Mouse (Mus musculus): ENCODE measurements around the gene Synpo2. TPM values are rescaled to one million over a fixed set of nuclear protein-coding genes. Genes with fewer than 3 reads are reported as not detected.

The Synpo2 gene
- total RNA-seq, 2 experiments from 2014 or later, result 2.4 to 3.2 TPM

- DNase-seq (ENCODE audit: low spot score in 2 of 2), result no peak
- intact Hi-C loops (cut with DNase I), result no loop called here
Observed at GRCm38 (mm10) chr3:123111071-123111711, 124.8 kb downstream of the Synpo2 start.

GRCm38 (mm10) chr3:123107830-123108549 is 128.0 kb downstream of the Synpo2 start:
- intact Hi-C loops (cut with DNase I), result no loop called here
- DNase-seq (ENCODE audit: low spot score in 2 of 2), result no peak

GRCm38 (mm10) chr3:123104325-123104724 is 131.6 kb downstream of the Synpo2 start:
- intact Hi-C loops (cut with DNase I), result loop anchor here (5.0 kb wide), 2 partner anchors 53 to 122 kb away; partner anchors contain the start of gene Usp53
- no peak for DNase-seq (ENCODE audit: low spot score in 2 of 2)

- intact Hi-C loops (cut with DNase I), result loop anchor here (2.0 to 5.0 kb wide), 3 partner anchors 54 to 165 kb away; partner anchors contain the start of gene Usp53
- peak; percentile 68 to 76 for DNase-seq (ENCODE audit: low spot score in 2 of 2)
Observed at GRCm38 (mm10) chr3:123103151-123103860, 132.6 kb downstream of the Synpo2 start.

GRCm38 (mm10) chr3:123101761-123102160 is 134.2 kb downstream of the Synpo2 start:
- intact Hi-C loops (cut with DNase I), result loop anchor here (2.0 to 5.0 kb wide), 3 partner anchors 56 to 163 kb away; partner anchors contain the start of gene Usp53
- no peak for DNase-seq (ENCODE audit: low spot score in 2 of 2)

GRCm38 (mm10) chr3:123095111-123095510 is 140.8 kb downstream of the Synpo2 start:
- intact Hi-C loops (cut with DNase I), result no loop called here
- no peak for DNase-seq (ENCODE audit: low spot score in 2 of 2)

- intact Hi-C loops (cut with DNase I), result no loop called here
- DNase-seq (ENCODE audit: low spot score in 2 of 2), result no peak
Observed at GRCm38 (mm10) chr3:123093640-123094361, 142.1 kb downstream of the Synpo2 start.

- no peak for DNase-seq (ENCODE audit: low spot score in 2 of 2)
- intact Hi-C loops (cut with DNase I), result no loop called here
Observed at GRCm38 (mm10) chr3:123092913-123093639, 142.9 kb downstream of the Synpo2 start.

- intact Hi-C loops (cut with DNase I), result no loop called here
- DNase-seq (ENCODE audit: low spot score in 2 of 2), result no peak
Observed at GRCm38 (mm10) chr3:123092442-123092841, 143.5 kb downstream of the Synpo2 start.

GRCm38 (mm10) chr3:123089297-123090020 is 146.5 kb downstream of the Synpo2 start:
- intact Hi-C loops (cut with DNase I), result no loop called here
- DNase-seq (ENCODE audit: low spot score in 2 of 2), result no peak

- intact Hi-C loops (cut with DNase I), result no loop called here
- DNase-seq (ENCODE audit: low spot score in 2 of 2), result no peak
Observed at GRCm38 (mm10) chr3:123088284-123088683, 147.7 kb downstream of the Synpo2 start.

GRCm38 (mm10) chr3:123085871-123086501 is 150.0 kb downstream of the Synpo2 start:
- intact Hi-C loops (cut with DNase I), result no loop called here
- no peak for DNase-seq (ENCODE audit: low spot score in 2 of 2)

GRCm38 (mm10) chr3:123081665-123082064 is 154.3 kb downstream of the Synpo2 start:
- DNase-seq (ENCODE audit: low spot score in 2 of 2), result no peak
- intact Hi-C loops (cut with DNase I), result no loop called here

- no peak for DNase-seq (ENCODE audit: low spot score in 2 of 2)
- intact Hi-C loops (cut with DNase I), result no loop called here
Observed at GRCm38 (mm10) chr3:123080943-123081342, 155.0 kb downstream of the Synpo2 start.

- intact Hi-C loops (cut with DNase I), result no loop called here
- no peak for DNase-seq (ENCODE audit: low spot score in 2 of 2)
Observed at GRCm38 (mm10) chr3:123080017-123080725, 155.8 kb downstream of the Synpo2 start.

GRCm38 (mm10) chr3:123075759-123076158 is 160.2 kb downstream of the Synpo2 start:
- no peak for DNase-seq (ENCODE audit: low spot score in 2 of 2)

GRCm38 (mm10) chr3:123075034-123075433 is 160.9 kb downstream of the Synpo2 start:
- intact Hi-C loops (cut with DNase I), result no loop called here
- no peak for DNase-seq (ENCODE audit: low spot score in 2 of 2)

More at GRCm38 (mm10) chr3:123075759-123076158, 160.2 kb downstream of the Synpo2 start:
- intact Hi-C loops (cut with DNase I), result no loop called here

Measured in left cerebral cortex, postnatal 25 days (tissue).